In the genomic region with DNA sequence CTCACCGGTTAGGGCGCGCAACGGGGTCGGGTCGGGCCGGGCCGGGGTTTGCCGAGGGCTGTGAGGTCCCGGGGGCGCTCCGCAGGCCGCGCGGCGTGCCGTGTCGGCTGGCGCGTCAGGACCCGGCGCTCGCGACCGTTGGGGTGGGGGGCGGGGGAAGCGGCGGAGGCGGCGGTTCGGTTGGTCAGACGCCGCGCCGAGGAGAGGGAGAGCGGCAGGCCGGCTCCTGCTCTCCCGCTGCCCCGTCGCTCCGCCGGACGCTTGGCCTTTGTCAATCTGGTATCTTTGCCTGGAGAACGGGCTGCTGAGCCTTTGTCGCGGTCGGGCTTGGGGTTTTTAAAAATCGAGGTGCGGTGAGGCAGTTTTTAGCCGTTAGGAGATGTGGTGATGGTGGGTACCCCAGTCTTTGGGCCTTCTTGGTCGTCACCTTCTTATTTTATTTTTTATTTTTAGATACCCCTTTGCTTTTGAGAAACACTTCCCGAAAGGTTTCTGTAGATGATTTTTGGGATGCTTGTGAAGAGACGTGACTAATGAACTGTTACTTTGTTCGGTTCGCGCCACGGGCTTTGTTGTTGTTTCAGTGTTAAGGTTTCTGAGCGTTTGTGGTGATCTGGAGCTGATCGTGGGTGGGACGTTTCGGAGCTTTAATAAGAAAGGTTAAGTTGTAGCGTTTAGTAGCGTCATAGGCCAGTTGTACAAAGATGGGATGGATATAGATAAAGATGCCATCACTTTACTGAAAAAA, we compare ENCODE assay signal across 8 mouse cellular contexts. TPM values are rescaled to one million over a fixed set of nuclear protein-coding genes. Genes with fewer than 3 reads are reported as not detected.
A peak's percentile ranks its signal among the peaks of the same experiment; 100 is the strongest.
DNase-seq lines count a peak whose midpoint lies in the region; ATAC-seq and TF ChIP-seq lines count a peak whose summit lies in the region.

A gene (plus strand): TSS at position 141 of the 748 bp plus-strand sequence.

- WGBS in heart, embryonic 10.5 days, result under 1% methylated on average over 58 of the region's 63 CpGs
- WGBS in embryonic facial prominence, embryonic 13.5 days, result under 1% methylated on average over 55 of the region's 63 CpGs
- under 1% methylated on average over 60 of the region's 63 CpGs for WGBS in hindbrain, embryonic 16.5 days

- peak; percentile 73 for ATAC-seq in embryonic facial prominence, embryonic 13.5 days (ENCODE audit: insufficient number of reproducible peaks, insufficient read depth, low FRiP score, low TSS enrichment, low read depth)
- no peak; the same call in 1 of the 2 replicates for ATAC-seq in hindbrain, embryonic 16.5 days
- ATAC-seq in megakaryocyte, adult 5-6 weeks (ENCODE audit: poor library complexity, severe bottlenecking), result peak; percentile 27

- no peak for DNase-seq in heart, embryonic 10.5 days (ENCODE audit: low spot score)
- DNase-seq in heart, postnatal 36 days, result no peak
- peak; percentile 14 for DNase-seq in CH12.LX (ENCODE audit: extremely low read depth)
- DNase-seq in urinary bladder, postnatal 14 days (ENCODE audit: low spot score), result no peak
- DNase-seq in right cerebral cortex, postnatal 14 days, result no peak

- H3K9me3 ChIP-seq in heart, embryonic 10.5 days, result no peaks in the 10 kb centered on the region
- H3K9me3 ChIP-seq in CH12.LX (replicated peaks; ENCODE audit: low read length), result no peaks in the 10 kb centered on the region
- no peaks in the 10 kb centered on the region for H3K9me3 ChIP-seq in embryonic facial prominence, embryonic 13.5 days
- no peaks in the 10 kb centered on the region for H3K9me3 ChIP-seq in hindbrain, embryonic 16.5 days (ENCODE audit: control insufficient read depth, low read length)

- intact Hi-C loops in heart, postnatal 36 days (cut with DNase I), result loop anchor here (2.0 to 10.0 kb wide), 5 partner anchors 79 to 1297 kb away; a partner anchor contains a TSS

- TF ChIP-seq CTCF in CH12.LX (conservative IDR thresholded peaks at IDR 0.05 in 1 of 2, IDR thresholded peaks at IDR 0.05 in 1 of 2; ENCODE audit: low read depth in 2 of 2, low read length in 2 of 2), result no peak

- H3K27me3 ChIP-seq in heart, embryonic 10.5 days (ENCODE audit: insufficient read depth, poor library complexity, severe bottlenecking), result no peaks in the 10 kb centered on the region
- H3K27me3 ChIP-seq in CH12.LX (replicated peaks), result no peaks in the 10 kb centered on the region
- no peaks in the 10 kb centered on the region for H3K27me3 ChIP-seq in embryonic facial prominence, embryonic 13.5 days
- H3K27me3 ChIP-seq in hindbrain, embryonic 16.5 days (replicated peaks; ENCODE audit: control insufficient read depth, insufficient read depth, low read length), result no peaks in the 10 kb centered on the region

- peaks cover 7% of the 10 kb centered on the region for H3K4me1 ChIP-seq in heart, embryonic 10.5 days
- H3K4me1 ChIP-seq in CH12.LX (ENCODE audit: control insufficient read depth in 1 of 2, insufficient read depth in 2 of 2), result peaks cover 5 to 21% of the 10 kb centered on the region in 2 experiments; a peak in 3 of 4 replicates
- H3K4me1 ChIP-seq in embryonic facial prominence, embryonic 13.5 days, result peaks cover 8% of the 10 kb centered on the region
- peaks cover 10% of the 10 kb centered on the region for H3K4me1 ChIP-seq in hindbrain, embryonic 16.5 days (ENCODE audit: control insufficient read depth, insufficient read depth, low read depth, low read length)

- peak within 1 kb of the TSS; percentile 85 for H3K4me2 ChIP-seq in CH12.LX (ENCODE audit: insufficient read depth, low read depth, poor library complexity, severe bottlenecking)
- peak within 1 kb of the TSS; percentile 90 for H3K4me2 ChIP-seq in embryonic facial prominence, embryonic 13.5 days
- H3K4me2 ChIP-seq in hindbrain, embryonic 16.5 days (ENCODE audit: low read length), result peak within 1 kb of the TSS; percentile 73

- no peak for TF ChIP-seq EP300 in CH12.LX (IDR thresholded peaks at IDR 0.05; ENCODE audit: low read length)

- peaks cover 20% of the 10 kb centered on the region; the same call in 1 of the 2 replicates for H3K36me3 ChIP-seq in heart, embryonic 10.5 days
- peaks cover 13 to 33% of the 10 kb centered on the region in 2 experiments for H3K36me3 ChIP-seq in CH12.LX (replicated peaks in 1 of 2; ENCODE audit: control insufficient read depth in 1 of 2, insufficient read depth in 1 of 2, low read length in 1 of 2)
- H3K36me3 ChIP-seq in embryonic facial prominence, embryonic 13.5 days, result peaks cover 19% of the 10 kb centered on the region
- H3K36me3 ChIP-seq in hindbrain, embryonic 16.5 days (ENCODE audit: control insufficient read depth, insufficient read depth, low read length), result no peaks in the 10 kb centered on the region; the same call in none of the 2 replicates

- peaks cover 42% of the 10 kb centered on the region for H3K79me2 ChIP-seq in CH12.LX (replicated peaks; ENCODE audit: control insufficient read depth, extremely low read depth, insufficient read depth, poor library complexity, severe bottlenecking)

- peak within 1 kb of the TSS; percentile 66 for H3K9ac ChIP-seq in CH12.LX (ENCODE audit: insufficient read depth, low read depth)
- H3K9ac ChIP-seq in embryonic facial prominence, embryonic 13.5 days, result peak within 1 kb of the TSS; percentile 94
- H3K9ac ChIP-seq in hindbrain, embryonic 16.5 days (ENCODE audit: low read depth, low read length), result peak within 1 kb of the TSS; percentile 91

- dilution Hi-C loops in CH12.LX (cut with MboI; ENCODE audit: extremely low pct_ligation_motif_present, extremely low pct_unique_long_range_greater_than_20kb, low sequenced_read_pairs), result no loop called here

- peak within 1 kb of the TSS; percentile 86 for H3K4me3 ChIP-seq in heart, embryonic 10.5 days
- peak within 1 kb of the TSS; percentile 88 to 92 (median 92) for H3K4me3 ChIP-seq in CH12.LX (replicated peaks in 1 of 3; ENCODE audit: low read depth in 2 of 3, low read length in 2 of 3, poor library complexity in 1 of 3)
- peak within 1 kb of the TSS; percentile 97 for H3K4me3 ChIP-seq in embryonic facial prominence, embryonic 13.5 days
- peak within 1 kb of the TSS; percentile 89 for H3K4me3 ChIP-seq in hindbrain, embryonic 16.5 days (ENCODE audit: low read length)

- no peak; the same call in 1 of the 2 replicates for TF ChIP-seq POLR2A in CH12.LX (IDR thresholded peaks at IDR 0.05; ENCODE audit: low read depth, low read length)

- TF ChIP-seq RAD21 in CH12.LX (IDR thresholded peaks at IDR 0.05; ENCODE audit: low read depth, low read length), result no peak

- H3K27ac ChIP-seq in heart, embryonic 10.5 days, result peak within 1 kb of the TSS; percentile 99
- peak within 1 kb of the TSS; percentile 72 for H3K27ac ChIP-seq in CH12.LX (ENCODE audit: insufficient read depth, low read depth)
- peak within 1 kb of the TSS; percentile 95 for H3K27ac ChIP-seq in embryonic facial prominence, embryonic 13.5 days
- H3K27ac ChIP-seq in hindbrain, embryonic 16.5 days (ENCODE audit: low read depth, low read length), result peak within 1 kb of the TSS; percentile 98

- in situ Hi-C loops in CH12.LX (cut with MboI; ENCODE audit: low pct_ligation_motif_present, low pct_unique_long_range_greater_than_20kb, low sequenced_read_pairs), result no loop called here

TF ChIP-seq in CH12.LX, 34 proteins besides CTCF, POLR2A, EP300 and RAD21:
- TF ChIP-seq JUN (IDR thresholded peaks at IDR 0.05; ENCODE audit: insufficient read depth, low read depth, low read length) (no peak), CHD1 (IDR thresholded peaks at IDR 0.05; ENCODE audit: low read depth, low read length) (peak; percentile 54; the same call in 1 of the 2 replicates), SIN3A (IDR thresholded peaks at IDR 0.05; ENCODE audit: low read length) (peak; percentile 41; the same call in 1 of the 2 replicates)

RNA-seq across cellular contexts. Expression of the gene that starts here (rescaled TPM):
- 12.4 and 12.8 TPM in 2 replicates for polyA plus RNA-seq in heart, embryonic 10.5 days (2016; fragmentation: Nextera tagmentation; extraction: Ambion mirVana)
- 10 to 100 TPM in 1 of 2 experiments, 1 to 10 TPM in 1; 8.9 to 14.3 TPM for total RNA-seq in heart, postnatal 36 days (2021)
- total RNA-seq in CH12.LX (2012; rRNA removed) (4.4 and 7.2 TPM in 2 replicates), CH12.LX (2014; rRNA removed) (14.3 and 14.8 TPM in 2 replicates)
- 9.7 and 14.9 TPM in 2 replicates for polyA plus RNA-seq in CH12.LX (2012; ENCODE audit: insufficient read length, low read depth)
- polyA plus RNA-seq in embryonic facial prominence, embryonic 13.5 days (2015; fragmentation: Nextera tagmentation; extraction: Ambion mirVana), result 12.7 and 21.4 TPM in 2 replicates
- polyA plus RNA-seq in hindbrain, embryonic 16.5 days (2015; fragmentation: Nextera tagmentation; extraction: Ambion mirVana), result 24.9 and 27.8 TPM in 2 replicates
- total RNA-seq in megakaryocyte, adult 5-6 weeks (2015), result 21.9 and 28.0 TPM in 2 replicates
- 14.4 and 26.5 TPM in 2 replicates for total RNA-seq in megakaryocyte, adult 5-6 weeks (2017)
